Mouse (Mus musculus): Measurements from ENCODE around the gene Fam104a.

The Fam104a gene

DNA sequence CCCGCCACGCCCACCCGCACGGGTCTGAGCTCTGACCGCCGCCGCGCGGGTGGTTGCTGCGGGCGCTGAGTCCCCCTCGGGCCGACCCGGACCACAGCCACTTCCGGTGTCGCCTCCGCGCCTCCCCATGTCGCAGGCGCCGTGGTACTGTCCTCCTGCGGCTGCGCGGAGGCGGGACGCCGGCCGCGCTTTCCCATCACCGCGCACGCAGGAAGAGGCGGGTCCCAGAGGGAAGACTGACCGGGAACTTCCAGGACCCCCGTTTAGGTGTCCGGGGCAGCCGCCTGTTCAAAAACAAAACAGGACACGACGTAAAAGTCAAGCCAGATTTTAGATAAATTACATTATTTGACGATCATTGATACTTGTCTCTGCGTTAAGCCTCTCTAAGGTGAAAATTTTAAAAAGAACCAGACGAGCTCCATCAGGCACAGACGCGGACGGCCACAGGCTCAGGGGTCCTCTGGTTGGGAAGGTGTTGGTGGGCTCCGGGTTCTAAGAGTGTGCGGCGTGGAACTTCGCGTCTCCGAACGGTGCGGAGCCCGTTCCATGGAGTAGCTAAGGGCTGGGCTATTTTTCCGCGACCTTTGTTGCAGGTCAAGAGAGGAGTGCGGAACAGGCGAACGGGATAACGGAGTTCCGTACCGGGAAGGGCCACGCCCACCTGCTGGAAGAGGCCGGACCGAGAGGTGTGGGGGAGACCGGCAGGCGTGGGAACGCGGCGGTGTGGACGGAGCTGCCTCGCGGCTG lies at the start of gene Fam104a, which contains the start of gene D11Wsu47e:
TSS of gene Fam104a (minus strand) at position 199 of the 750 bp plus-strand sequence.
TSS of gene D11Wsu47e (plus strand) at position 456 of the 750 bp plus-strand sequence.
- peak; percentile 92 for ATAC-seq (ENCODE audit: low TSS enrichment)

DNA sequence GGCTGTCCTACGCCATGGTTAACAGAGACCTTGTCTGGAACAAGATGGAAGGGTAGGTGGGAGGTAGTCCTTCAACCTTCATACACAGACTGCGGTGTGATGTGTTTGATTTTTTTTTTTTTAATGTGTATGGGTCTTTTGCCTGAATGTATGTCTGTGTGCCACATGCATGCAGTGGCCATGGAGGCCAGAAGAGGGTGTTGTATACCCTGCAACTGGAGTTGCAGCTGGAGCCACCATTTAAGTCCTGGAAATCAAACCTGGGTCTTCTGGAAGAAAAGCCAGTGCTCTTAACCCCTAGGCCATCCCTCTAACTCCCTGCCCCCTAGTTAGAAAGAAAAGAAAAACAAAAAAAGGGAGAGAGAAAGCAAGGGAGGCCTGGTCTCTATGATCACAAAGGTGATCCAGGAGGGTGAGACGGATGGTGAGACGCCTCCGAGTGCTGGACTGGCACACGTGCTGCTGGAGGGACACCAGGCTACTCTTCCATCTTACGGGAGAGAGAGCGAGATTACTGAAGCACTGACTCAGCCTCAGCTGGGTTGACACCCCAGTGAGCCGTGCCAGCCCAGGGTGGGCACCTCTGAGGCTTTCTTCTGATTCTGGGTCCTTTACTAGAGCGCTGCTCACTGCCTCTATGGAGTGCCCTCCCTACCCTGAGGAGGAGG lies 48.1 kb upstream of the Fam104a start:
- ATAC-seq (ENCODE audit: low TSS enrichment) = no peak

DNA sequence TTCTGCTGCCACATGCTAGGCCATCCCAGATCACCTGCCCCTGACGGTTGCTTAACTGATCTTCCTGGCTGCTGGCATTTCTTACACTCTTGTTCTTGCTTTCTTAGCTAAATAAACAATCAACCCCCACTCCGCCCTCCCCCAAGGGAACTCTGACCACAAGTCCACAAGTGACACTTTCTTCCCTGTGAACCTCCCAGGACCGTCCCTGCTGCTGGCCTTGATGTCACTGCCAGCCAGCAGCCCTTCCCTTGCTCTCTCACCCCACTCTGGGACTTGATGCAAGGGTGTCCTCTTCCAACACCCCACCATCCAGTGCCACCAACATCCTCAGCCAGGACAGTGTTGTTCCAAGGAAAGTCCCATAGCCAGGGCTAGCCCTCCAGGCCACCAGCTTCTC lies 46.9 kb upstream of the Fam104a start:
- ATAC-seq (ENCODE audit: low TSS enrichment) = no peak

DNA sequence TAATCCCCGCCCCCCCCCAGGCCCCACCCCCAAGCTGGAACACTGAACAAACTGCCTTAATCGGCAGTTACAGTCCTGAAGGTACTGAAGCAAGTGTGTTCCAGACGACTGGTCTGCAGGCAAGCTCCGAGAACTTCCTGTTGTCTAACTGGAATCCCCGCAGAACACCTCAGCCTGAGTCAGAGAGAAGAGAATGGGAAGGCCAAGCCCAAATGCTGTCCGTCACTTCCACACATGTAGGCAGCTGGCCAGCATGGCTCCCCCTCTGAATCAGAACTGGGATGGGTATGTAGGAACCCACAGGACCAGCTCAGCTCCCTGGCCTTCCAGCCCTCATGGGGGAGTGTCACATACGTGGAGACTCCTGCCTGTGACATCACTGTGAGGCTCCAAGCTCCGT lies 46.0 kb upstream of the Fam104a start:
- no peak for ATAC-seq (ENCODE audit: low TSS enrichment)

DNA sequence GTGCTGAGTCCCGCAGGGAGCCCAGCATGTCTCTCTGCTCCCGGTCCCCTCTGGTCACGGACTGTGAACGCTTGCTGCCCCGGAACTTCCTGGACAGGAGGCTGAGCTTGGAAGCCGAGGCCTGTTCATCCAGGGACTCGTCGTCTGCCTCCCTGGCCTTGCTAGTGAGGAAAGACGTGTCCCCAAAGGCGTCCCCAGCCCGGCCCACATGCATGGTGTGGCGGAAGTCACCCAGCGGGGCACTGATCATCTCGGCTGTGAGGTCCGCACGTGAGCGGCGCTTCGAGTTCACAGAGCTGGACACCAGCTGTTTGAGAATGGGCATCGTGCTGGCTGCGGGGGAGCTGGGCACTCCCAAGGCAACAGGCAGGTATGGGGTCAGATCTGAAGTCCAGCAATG lies 45.3 kb upstream of the Fam104a start:
- no peak for ATAC-seq (ENCODE audit: low TSS enrichment)

DNA sequence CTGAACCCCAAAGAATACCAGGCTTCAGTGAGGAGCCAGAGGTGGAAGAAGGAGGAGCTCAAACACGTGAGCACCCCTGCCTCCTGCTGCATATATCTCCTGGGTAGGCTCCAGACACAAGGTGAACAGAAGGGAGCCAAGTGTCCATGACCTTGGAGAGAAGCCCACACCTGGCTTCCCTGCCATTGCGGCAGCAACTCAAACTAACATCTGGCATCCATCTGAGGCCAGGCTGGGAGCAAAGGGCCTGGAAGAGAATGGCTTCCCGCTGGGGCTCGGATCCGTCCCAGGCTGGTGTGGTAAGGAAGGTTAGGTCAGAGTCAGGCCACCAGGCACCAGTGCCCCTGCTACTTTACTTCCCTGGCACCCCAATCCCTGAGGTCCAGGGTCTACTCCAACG lies 44.0 kb upstream of the Fam104a start:
- ATAC-seq (ENCODE audit: low TSS enrichment) = no peak

DNA sequence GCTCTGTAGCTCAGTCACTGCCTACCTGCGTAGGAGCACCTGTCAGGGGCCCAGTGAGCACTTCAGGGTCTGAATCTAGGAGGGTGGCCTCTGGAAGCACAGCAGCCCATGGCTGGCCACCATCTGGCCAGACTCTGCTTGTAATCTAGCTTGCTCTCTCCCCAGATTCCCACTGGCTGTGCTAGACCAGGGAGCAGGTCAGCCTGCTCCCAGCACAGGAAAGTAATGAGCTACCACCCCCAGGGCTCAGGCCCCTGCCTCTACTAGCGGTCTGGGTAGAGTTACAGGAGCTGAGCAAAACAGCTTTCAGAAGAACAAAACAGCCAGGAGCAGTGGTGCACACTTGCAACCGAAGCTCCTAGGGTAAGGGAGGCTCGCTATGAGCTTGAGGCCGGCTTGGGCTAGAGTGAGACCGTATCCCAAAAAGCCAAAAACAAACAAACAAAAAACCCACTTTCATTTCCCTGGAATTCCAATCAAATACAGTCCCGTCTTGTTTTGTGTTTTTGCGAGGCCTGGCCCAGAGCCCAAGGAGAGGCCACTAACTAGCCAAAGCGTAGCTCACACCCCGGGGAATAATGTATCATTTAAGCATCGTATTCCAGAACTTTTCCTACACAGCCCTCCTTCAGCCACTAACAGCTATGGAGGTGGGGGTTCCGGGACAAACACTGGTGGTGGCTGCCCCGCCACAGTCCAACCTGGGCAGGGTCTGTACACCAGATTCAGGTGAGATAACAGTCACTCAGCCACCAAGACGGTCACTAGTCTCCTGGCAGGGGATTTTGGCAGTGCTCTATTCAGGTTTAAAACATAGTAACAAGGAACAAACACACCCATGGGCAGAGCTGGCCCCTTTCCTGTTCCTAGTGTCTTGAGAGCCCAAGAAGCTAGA lies 43.3 kb upstream of the Fam104a start:
- ATAC-seq (ENCODE audit: low TSS enrichment) = no peak

DNA sequence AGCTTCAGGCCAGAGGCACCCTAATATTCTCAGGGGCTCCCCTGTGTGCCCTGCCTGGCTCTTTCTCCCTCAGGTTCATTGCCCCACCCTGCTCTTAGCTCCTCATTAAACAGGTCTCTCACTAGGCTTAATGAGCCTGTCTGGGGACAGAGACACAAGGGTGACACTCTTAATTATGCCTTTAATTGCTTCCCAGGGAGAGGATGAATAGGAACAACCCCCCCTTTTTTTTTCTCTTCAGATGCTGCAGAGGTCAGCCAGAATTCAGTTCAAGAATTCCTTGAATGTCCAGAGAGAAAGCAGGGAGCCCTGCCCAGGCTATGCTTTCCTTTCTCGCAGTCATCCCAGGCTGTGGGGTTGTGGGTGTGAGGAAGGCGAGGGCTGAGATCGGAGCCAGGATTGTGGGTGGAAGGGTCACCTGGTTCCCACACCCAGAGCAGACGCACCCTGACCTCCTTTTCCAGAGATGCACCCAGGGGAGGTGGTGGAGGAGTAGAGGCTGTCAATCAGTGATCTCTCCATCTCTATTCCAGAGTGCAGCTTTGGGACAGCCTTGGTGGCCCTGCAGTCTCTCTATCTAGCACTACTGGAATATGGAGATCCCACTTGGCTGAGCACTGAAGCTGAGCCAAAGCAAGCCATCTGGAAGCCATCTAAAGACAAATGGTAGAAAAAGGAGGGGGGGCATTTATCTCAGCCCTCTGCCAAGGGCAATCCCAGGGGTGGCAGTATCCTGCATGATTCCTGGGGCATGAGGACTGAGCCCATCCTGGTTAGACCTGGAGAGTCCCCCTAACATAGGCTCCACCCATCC lies 41.5 kb upstream of the Fam104a start:
- 0 out of 2 replicates have a peak, but pooled peaks have one; percentile 31 for ATAC-seq (ENCODE audit: low TSS enrichment)

DNA sequence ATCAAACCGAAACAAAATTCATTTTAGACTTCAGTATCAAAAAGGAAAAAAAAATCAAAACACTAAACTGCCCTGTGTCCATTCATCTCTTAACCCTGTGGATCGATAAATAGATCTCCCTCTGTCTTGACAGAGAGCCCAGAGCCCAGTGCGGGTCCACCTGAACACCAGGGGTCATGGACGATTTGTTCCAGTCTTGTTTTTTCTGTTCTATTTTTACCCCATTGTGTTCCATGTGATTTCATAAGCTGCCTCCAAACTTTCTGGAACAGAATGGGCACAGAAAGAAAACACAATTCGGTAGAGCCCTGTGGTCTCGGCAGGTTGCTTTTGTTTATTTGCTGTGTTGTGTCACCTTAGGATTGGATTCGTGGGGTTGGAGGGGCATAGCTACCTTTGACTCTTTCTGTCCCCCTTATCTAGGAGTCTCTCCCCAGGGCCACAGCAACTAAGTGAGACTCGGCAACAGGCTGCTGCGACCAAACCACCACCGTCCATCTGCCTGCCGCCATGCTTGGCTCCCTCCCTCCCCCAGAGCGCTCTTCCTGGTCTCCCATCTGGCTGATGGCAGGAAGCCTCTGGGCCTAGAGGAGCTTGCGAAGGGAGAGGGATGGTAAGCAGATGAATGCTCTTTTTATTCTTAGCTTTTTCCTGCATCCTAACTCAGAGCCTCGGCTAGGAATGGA lies 38.6 kb upstream of the Fam104a start:
- ATAC-seq (ENCODE audit: low TSS enrichment) = peak; percentile 74

DNA sequence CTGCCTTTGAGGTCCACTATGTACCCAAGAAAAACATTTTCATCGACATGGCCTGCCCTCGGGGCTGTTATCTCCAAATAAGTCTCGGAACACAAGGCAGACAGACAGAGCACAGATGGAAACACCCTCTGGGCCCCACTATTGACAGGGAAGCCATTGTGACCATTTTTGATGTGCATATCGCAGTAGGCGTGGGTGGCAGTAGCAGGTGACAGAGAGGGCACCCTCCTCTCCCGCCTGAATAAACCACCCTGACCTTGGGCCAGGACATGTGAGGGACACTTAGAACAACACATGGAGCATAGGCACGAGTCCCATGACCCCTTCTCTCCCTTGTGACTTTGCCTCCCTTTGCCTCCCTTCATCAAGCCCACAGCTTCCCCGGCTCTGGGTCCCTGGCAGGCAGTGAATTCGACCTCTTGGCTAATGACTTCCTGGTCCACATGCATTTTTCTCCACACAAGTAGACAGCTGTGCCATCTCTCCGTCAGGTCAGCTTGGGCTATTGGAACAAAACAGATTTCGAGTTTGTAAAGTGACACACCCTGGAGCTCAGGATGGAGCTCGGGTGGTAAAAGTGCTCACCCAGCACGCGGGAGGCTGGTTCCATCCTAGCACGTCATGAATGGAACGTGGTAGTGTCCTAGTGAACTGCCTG lies 33.9 kb upstream of the Fam104a start:
- no peak for ATAC-seq (ENCODE audit: low TSS enrichment)

DNA sequence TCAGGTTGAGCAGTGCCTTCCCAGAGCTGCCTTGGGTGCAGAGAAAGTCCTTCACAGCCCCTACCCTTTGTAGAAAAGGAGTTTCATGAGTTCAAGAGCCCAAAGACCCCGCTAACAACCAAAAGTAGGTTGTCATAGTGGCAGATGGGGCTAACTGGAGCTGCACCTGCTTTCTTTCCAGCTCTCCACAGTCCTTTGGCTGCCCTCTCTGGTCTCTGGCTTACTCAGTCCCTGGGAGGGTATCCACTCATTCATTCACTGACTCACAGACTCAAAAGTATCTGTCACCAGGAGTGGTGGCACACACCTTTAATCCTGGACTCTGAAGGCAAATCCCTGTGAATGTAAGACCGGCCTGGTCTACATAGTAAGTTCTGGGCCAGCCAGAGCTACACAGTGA lies 32.2 kb upstream of the Fam104a start:
- no peak for ATAC-seq (ENCODE audit: low TSS enrichment)

DNA sequence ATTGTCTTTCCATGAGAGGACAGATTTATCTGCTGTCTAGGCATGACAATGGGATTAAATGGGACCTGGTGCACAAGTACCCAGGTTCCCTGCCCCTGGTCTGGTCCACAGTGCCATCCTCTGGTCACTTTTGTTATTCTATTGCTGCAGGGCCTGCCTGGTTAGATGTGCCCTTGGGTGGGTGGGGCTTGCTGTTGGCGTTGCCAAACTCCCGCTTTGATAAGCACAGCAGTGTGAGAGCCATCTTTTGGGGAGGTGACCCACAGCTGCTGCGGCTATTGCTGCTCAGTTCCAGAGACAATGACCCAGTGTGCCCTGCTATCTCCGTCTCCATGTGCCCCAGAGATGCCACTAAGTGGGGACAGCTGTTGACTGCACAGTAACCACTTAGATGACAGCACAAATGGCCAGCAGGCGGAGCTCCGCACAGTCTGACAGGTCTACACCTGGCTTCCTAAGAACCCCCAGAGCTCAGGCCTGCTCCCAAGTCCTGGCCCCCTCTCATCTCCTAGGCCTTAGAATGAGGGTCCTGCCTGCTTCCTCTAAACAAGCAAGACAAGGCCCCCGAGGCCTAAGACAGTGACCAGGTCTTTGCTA lies 31.2 kb upstream of the Fam104a start:
- ATAC-seq (ENCODE audit: low TSS enrichment) = no peak; the same call in 1 of the 2 replicates

DNA sequence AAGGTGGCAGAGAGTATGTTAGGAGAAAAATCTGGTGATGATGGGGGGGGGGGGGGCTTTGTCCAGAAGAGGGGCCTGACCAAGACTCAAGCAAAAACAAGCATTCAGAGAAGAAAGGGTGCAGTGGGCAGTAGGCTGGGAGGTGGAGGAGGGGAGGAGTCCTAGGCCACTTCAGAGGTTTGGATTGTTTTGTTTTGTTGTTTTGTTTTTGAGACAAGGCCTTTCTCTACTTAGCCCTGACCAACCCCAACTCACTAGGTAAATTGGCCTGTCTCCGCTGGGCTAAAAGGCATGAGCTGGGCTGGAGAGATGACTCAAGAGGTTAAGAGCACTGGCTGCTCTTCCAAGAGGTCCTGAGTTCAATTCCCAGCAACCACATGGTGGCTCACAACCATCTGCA lies 27.1 kb upstream of the Fam104a start:
- no peak for ATAC-seq (ENCODE audit: low TSS enrichment)

DNA sequence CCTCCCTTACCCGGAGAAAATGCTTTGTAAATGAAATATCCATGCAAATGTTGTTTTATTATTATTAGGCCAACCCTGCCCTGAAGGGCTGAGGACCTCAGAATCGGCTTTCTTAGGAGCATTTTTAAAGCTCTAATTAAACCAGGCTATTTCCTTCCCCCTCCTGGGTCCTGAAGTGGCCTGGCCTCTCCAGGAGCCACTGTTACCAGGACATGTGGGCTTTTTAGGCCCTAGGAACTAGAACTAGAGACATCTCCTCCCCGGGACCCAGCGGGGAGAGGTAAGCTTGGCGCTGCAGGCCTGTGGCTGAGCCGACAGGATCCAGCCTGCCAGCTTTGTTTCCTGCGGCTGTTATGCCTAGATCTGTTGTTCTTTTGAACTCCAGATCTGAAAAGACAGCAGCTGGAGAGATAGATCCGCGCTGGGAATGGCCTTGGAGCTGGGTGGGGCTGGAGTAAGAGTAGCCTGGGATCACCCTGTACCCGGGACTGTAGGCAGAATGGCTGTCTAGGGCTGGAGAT lies 26.4 kb upstream of the Fam104a start:
- ATAC-seq (ENCODE audit: low TSS enrichment) = no peak

DNA sequence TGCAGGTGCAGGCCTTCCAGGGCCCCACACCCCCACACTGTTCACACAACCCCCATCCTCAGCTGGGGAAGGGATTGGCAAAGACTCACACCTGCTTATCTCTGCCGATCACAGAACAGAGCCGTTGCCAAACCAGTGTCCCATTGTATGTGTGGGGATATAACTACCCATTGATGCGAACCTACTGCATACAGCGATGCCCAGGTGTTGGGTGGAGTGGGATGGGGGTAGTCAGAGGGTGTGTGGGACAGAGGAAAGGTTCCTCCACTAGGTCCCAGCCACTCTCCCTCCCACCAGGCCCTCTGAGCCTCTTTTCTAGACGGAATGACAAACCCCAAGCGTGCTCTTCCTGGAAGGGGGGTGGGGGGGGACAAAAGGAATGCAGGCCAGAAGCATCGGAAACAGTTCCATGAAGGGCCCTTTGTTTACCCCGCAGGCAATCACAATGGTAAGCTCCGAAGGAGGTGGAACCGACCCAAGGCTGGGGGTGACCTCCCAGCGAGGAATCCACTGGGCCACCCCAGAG lies 25.8 kb upstream of the Fam104a start, which contains the start of gene Cpsf4l:
TSS of gene Cpsf4l (minus strand) at position 287 of the 526 bp plus-strand sequence.
- ATAC-seq (ENCODE audit: low TSS enrichment) = no peak

DNA sequence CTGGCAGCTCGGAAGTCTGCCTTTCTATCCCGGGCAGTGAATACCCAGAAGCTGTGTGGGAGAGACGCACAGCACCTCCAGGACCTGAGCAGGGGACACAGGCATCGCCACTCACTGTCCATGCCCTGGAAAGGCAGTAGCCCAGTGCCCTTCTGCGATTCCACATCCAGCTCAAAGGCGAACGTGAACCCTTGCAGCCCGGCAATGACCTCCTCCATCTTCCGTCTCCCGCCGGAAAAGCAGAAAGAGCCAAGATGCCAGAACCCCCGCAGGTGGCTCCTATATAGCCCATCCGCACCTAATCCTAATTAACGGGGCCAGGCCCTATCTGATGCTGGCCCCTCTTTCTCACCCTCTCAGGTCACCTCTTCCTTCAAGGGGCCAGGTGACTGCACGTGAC lies 25.3 kb upstream of the Fam104a start:
- ATAC-seq (ENCODE audit: low TSS enrichment) = no peak

DNA sequence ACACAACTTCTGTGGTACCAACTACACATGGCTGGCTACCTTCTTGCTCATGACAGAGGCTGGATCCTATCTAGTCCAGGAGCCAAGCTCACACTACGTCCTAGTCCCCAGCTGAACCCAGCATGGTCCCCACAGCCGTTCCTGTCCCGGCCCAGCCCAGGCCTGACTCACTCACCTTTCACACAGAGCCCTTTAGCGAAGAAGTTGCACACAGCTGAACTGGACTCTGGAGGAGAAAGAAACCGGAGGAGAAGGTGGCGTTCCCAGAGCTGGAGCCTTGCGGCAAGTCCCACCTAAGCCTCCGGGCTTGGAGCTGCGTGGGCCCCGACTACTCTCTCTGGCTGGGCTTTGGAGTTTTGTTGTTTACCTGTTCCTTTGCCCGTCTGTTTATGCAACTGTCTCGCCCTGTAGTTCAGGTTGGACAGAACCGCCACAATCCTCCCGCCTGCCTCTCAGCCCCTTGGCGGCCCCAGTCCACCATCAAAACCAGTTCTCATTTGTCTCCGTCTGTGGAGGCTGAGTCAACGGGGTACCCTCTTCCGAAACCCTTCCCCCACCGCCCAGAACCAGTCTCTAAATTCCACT lies 24.8 kb upstream of the Fam104a start:
- ATAC-seq (ENCODE audit: low TSS enrichment) = no peak

DNA sequence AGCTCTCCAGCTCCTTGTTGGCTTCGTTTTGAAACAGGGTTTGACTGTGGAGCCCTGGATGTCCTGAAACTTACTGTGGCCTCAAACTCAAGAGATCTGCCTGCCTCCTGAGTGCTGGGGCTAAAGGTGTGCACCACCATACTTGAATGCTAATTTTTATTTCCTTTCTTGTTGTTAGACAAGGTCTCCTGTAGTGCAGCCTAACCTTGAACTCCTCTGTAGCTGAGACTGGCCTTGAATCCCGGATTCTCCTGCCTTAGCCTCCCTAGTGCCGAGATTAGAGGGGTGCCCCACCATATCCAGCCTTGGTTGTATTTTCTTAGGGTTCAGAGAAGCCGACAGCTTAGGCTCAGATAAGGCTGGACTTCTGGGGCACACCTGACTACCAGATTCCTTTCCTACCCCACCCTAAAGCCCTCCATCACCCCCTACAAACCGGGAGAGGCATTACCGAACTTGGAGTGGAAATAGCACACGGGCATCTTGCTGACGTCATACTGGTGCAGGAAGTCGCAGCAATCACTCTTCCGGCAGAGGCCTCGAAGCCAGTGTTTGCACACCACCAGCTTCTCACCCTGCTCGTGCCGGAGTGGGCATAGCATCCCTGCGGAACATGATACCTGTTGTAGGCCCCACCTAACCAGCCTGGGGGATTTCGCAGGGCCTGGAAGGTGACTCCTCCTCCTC lies 22.2 kb upstream of the Fam104a start:
- ATAC-seq (ENCODE audit: low TSS enrichment) = no peak
